Mouse (Mus musculus): ENCODE results near the gene Slc16a12. TPM values are rescaled to one million over a fixed set of nuclear protein-coding genes. Genes with fewer than 3 reads are reported as not detected.

Gene Slc16a12
- polyA plus RNA-seq (2014; fragmentation: Nextera tagmentation; extraction: Ambion mirVana) = 2.2 and 3.1 TPM in 2 replicates

DNA sequence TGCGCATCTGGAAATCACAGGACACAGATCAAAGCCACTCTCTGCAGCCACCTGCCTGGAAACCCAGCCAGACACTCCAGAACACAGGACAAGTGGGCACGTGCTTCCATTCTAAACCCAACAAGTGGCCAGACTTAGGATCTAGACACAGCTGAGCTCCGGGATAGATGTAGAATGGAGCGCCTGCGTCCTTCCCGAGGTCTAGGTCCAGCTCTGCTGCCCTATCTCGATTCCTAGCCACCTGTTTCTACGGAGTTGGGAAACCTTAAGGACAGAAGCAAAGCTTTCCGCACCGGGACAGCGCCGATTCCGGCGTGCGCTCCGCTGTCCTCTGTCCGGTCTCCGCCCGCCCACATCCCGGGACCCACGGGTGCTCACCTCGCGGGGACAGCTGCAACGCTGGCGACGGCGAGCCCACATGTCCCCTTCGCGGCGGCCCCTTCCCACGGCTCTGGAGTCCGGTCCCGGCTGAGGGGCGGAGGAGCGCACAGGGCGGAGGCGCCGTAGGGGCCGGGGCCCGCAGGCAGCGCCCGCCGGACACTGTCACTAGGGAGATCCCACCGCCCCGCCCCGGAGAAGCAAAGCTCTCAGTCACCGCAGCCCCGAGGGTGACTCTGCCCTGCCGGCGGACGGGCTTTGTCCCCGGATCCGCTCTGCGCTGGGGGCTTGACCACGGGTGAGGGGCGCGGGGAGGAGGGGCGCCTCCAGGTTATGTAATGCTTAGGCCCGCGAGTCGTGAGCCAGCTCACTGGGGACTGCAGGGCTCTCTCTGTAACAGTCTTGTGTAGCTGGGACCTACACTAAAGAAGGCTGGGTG lies at the start of gene Slc16a12:
TSS of gene Slc16a12 (minus strand) at position 602 of the 817 bp plus-strand sequence.
- Histone ChIP-seq H3K27me3 (ENCODE audit: control insufficient read depth, insufficient read depth, low read length) (peaks cover 6% of the 10 kb centered on the region), H3K27ac (ENCODE audit: low read depth, low read length) (no peak within 1 kb of the TSS), H3K4me3 (ENCODE audit: low read depth, low read length) (peak within 1 kb of the TSS; percentile 43), H3K4me1 (replicated peaks; ENCODE audit: control insufficient read depth, insufficient read depth, low read length) (peaks cover 3% of the 10 kb centered on the region; the same call in 1 of the 2 replicates), H3K9ac (ENCODE audit: low read depth, low read length) (peak within 1 kb of the TSS; percentile 36), H3K4me2 (replicated peaks; ENCODE audit: low read depth, low read length) (peak within 1 kb of the TSS; percentile 89), H3K9me3 (ENCODE audit: control insufficient read depth, low read length) (no peaks in the 10 kb centered on the region), H3K36me3 (ENCODE audit: control insufficient read depth, insufficient read depth, low read length) (no peaks in the 10 kb centered on the region)
- under 1% methylated on average over 50 of the region's 61 CpGs for WGBS
- DNase-seq (ENCODE audit: low spot score) = peak; percentile 62
- peak; percentile 86 for ATAC-seq (ENCODE audit: low FRiP score)

DNA sequence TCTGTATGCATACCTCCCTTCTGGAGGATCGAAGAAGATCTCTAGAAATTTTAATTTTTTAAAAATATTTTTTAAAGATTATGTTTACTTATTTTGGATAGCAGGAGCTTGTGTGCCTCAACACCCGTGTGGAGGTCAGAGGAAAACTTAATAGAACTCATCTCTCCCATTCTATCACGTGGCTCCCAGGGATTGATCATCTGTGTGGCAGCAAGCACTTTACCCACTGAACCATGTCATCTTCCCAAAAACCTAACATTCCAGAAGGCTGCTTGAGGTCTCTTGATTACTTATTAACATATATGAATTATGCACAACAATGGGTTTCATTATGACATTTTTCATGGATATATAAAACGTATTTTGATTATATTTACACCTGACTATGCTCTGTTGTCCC lies 49.3 kb upstream of the Slc16a12 start:
- Histone ChIP-seq H3K4me1 (replicated peaks; ENCODE audit: control insufficient read depth, insufficient read depth, low read length) (no peaks in the 10 kb centered on the region), H3K27ac (ENCODE audit: low read depth, low read length) (no peak overlapping the region), H3K9me3 (ENCODE audit: control insufficient read depth, low read length) (no peaks in the 10 kb centered on the region), H3K4me3 (ENCODE audit: low read depth, low read length) (no peak overlapping the region), H3K9ac (ENCODE audit: low read depth, low read length) (no peak overlapping the region), H3K36me3 (ENCODE audit: control insufficient read depth, insufficient read depth, low read length) (no peaks in the 10 kb centered on the region), H3K27me3 (ENCODE audit: control insufficient read depth, insufficient read depth, low read length) (no peaks in the 10 kb centered on the region), H3K4me2 (replicated peaks; ENCODE audit: low read depth, low read length) (no peak overlapping the region)
- DNase-seq (ENCODE audit: low spot score) (no peak), ATAC-seq (ENCODE audit: low FRiP score) (no peak)
- 84% methylated on average over 4 of the region's 4 CpGs for WGBS

DNA sequence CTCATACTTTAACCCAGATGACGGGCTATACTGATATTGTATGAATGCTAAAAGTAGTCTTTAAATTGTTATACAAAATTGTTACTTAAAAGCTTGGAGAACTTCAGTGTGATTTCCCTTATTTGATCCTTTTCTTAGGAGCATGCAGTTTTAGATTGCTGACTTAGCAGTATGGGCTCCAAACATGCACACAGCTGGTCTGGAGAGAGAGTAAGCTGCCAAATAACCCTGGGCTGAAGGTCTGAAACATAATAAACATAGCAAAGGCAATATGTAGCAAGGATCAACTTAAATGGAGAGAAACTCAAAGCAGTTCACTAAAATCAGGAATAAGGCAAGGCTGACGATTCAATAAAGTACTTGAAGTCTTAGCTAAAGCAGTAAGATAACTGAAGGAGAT lies 35.4 kb upstream of the Slc16a12 start:
- DNase-seq (ENCODE audit: low spot score) = no peak
- Histone ChIP-seq H3K36me3 (ENCODE audit: control insufficient read depth, insufficient read depth, low read length) (no peaks in the 10 kb centered on the region), H3K9ac (ENCODE audit: low read depth, low read length) (no peak overlapping the region), H3K4me1 (replicated peaks; ENCODE audit: control insufficient read depth, insufficient read depth, low read length) (no peaks in the 10 kb centered on the region), H3K9me3 (ENCODE audit: control insufficient read depth, low read length) (no peaks in the 10 kb centered on the region), H3K4me2 (replicated peaks; ENCODE audit: low read depth, low read length) (no peak overlapping the region), H3K27me3 (ENCODE audit: control insufficient read depth, insufficient read depth, low read length) (no peaks in the 10 kb centered on the region), H3K27ac (ENCODE audit: low read depth, low read length) (no peak overlapping the region), H3K4me3 (ENCODE audit: low read depth, low read length) (no peak overlapping the region)
- ATAC-seq (ENCODE audit: low FRiP score) = no peak
- 83% methylated on average over 2 of the region's 2 CpGs for WGBS

DNA sequence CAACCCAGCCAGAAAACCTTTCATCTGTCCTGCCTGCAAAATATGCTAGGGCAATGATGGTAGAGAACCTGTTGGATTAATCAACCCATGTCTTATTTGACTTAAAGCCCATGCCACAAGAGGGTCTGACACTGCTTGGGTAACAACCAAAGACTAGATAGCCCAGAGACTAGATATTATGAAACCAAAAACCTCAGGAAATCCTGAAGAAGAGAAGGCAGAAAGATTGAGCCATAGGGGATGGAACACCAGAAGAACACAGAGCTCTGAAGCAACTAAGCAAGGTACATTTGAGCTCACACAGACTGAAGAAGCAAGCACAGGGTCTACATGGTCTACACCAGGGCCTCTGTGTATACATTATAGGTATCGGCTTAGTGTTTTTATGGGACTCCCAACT lies 31.9 kb upstream of the Slc16a12 start:
- ATAC-seq (ENCODE audit: low FRiP score) = no peak
- H3K36me3 ChIP-seq (ENCODE audit: control insufficient read depth, insufficient read depth, low read length) = no peaks in the 10 kb centered on the region
- no peaks in the 10 kb centered on the region for H3K9me3 ChIP-seq (ENCODE audit: control insufficient read depth, low read length)
- no peak overlapping the region for H3K9ac ChIP-seq (ENCODE audit: low read depth, low read length)
- no peaks in the 10 kb centered on the region for H3K4me1 ChIP-seq (replicated peaks; ENCODE audit: control insufficient read depth, insufficient read depth, low read length)
- WGBS = 95% methylated on average over 1 of the region's 1 CpGs
- no peak overlapping the region for H3K4me3 ChIP-seq (ENCODE audit: low read depth, low read length)
- H3K4me2 ChIP-seq (replicated peaks; ENCODE audit: low read depth, low read length) = no peak overlapping the region
- H3K27ac ChIP-seq (ENCODE audit: low read depth, low read length) = no peak overlapping the region
- H3K27me3 ChIP-seq (ENCODE audit: control insufficient read depth, insufficient read depth, low read length) = no peaks in the 10 kb centered on the region
- DNase-seq (ENCODE audit: low spot score) = no peak

DNA sequence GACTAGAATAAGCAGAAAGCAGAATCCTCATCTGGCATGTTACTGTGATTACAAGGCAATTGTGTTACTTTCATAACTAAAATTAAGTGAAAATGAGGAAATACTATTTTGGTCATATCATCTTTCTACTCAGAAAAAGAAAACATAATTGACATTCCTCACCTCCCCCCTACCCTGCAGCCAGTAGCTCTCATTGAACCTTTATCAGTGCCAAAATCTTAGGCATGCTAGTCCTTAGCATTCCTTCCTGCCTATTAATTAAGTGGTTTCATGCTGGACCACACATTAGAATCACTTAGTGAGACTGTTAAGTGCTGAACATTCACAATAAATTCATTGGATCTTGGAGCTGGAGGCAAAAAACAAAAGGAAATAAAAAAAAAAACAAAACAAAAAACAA lies 31.0 kb upstream of the Slc16a12 start:
- Histone ChIP-seq H3K4me2 (replicated peaks; ENCODE audit: low read depth, low read length) (no peak overlapping the region), H3K27me3 (ENCODE audit: control insufficient read depth, insufficient read depth, low read length) (no peaks in the 10 kb centered on the region), H3K36me3 (ENCODE audit: control insufficient read depth, insufficient read depth, low read length) (no peaks in the 10 kb centered on the region), H3K4me1 (replicated peaks; ENCODE audit: control insufficient read depth, insufficient read depth, low read length) (no peaks in the 10 kb centered on the region), H3K9ac (ENCODE audit: low read depth, low read length) (no peak overlapping the region), H3K27ac (ENCODE audit: low read depth, low read length) (no peak overlapping the region), H3K4me3 (ENCODE audit: low read depth, low read length) (no peak overlapping the region), H3K9me3 (ENCODE audit: control insufficient read depth, low read length) (no peaks in the 10 kb centered on the region)
- ATAC-seq (ENCODE audit: low FRiP score) = no peak
- no peak for DNase-seq (ENCODE audit: low spot score)

DNA sequence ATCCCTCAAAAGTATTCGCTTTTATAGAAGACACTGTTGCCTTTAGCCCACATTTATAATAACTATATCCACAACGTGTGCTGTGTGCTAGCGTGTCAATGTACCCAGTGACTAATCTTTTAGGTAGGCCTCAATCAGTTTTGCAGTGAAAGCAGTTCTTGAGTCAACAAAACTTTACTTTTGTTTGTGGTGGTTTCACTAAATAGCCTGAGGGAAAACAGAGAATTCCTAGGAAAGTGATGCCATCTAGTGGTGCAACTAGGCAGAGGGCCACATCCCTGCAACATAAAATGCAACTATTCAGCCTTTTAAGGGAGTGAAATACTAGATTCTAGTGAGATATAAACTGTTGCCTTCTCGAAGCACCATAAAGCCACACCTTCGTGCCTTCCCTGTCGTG lies 25.7 kb upstream of the Slc16a12 start:
- no peak overlapping the region for H3K9ac ChIP-seq (ENCODE audit: low read depth, low read length)
- no peaks in the 10 kb centered on the region for H3K4me1 ChIP-seq (replicated peaks; ENCODE audit: control insufficient read depth, insufficient read depth, low read length)
- no peak overlapping the region for H3K4me3 ChIP-seq (ENCODE audit: low read depth, low read length)
- H3K9me3 ChIP-seq (ENCODE audit: control insufficient read depth, low read length) = no peaks in the 10 kb centered on the region
- no peak overlapping the region for H3K27ac ChIP-seq (ENCODE audit: low read depth, low read length)
- no peaks in the 10 kb centered on the region for H3K27me3 ChIP-seq (ENCODE audit: control insufficient read depth, insufficient read depth, low read length)
- 34% methylated on average over 6 of the region's 6 CpGs for WGBS
- no peak overlapping the region for H3K4me2 ChIP-seq (replicated peaks; ENCODE audit: low read depth, low read length)
- ATAC-seq (ENCODE audit: low FRiP score) (no peak), DNase-seq (ENCODE audit: low spot score) (peak; percentile 64)
- H3K36me3 ChIP-seq (ENCODE audit: control insufficient read depth, insufficient read depth, low read length) = no peaks in the 10 kb centered on the region

DNA sequence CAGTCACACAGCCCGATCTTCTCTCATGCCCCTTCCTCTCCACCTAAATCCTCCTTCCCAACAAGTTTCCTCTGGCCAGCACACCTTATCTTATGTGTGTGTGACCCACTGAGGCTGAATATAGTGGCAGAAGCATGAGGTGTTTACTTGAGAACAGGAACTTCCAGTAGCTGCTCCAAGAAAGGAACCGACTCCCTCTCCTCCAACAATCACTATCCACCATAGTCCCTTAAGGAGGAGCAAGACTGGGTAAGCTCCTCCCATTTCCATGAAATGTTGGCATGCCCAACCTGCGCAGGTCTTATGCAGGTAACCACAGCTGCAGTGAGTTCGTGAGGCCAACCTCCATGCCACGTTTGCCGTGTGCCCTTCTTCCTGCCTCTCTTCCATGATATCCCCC lies 23.7 kb upstream of the Slc16a12 start:
- Histone ChIP-seq H3K4me3 (ENCODE audit: low read depth, low read length) (no peak overlapping the region), H3K4me2 (replicated peaks; ENCODE audit: low read depth, low read length) (no peak overlapping the region), H3K36me3 (ENCODE audit: control insufficient read depth, insufficient read depth, low read length) (no peaks in the 10 kb centered on the region), H3K27me3 (ENCODE audit: control insufficient read depth, insufficient read depth, low read length) (no peaks in the 10 kb centered on the region), H3K9me3 (ENCODE audit: control insufficient read depth, low read length) (no peaks in the 10 kb centered on the region), H3K4me1 (replicated peaks; ENCODE audit: control insufficient read depth, insufficient read depth, low read length) (no peaks in the 10 kb centered on the region), H3K9ac (ENCODE audit: low read depth, low read length) (no peak overlapping the region), H3K27ac (ENCODE audit: low read depth, low read length) (no peak overlapping the region)
- DNase-seq (ENCODE audit: low spot score) = no peak
- WGBS = 86% methylated on average over 6 of the region's 6 CpGs
- no peak for ATAC-seq (ENCODE audit: low FRiP score)

DNA sequence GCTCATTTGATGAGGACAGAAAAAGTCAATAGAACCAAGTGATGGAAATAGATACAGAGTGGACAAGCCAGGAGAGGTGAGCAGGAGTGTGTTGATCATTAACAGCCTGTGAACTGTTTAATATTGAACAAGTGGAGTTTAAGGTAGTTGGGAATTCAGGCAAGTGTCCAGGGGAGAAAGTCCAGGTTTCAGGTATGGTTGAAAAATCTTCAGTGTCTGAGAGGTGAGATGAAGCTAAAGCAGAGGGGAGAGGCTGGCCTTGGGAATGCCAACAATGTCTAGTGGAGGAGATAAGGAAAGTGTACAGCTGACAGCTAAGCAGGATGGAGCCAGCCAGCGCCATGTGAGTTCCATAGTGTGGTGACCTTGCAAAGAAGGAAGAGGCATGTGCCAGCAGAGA lies 11.7 kb upstream of the Slc16a12 start:
- no peak overlapping the region for H3K9ac ChIP-seq (ENCODE audit: low read depth, low read length)
- ATAC-seq (ENCODE audit: low FRiP score) = no peak
- H3K4me3 ChIP-seq (ENCODE audit: low read depth, low read length) = no peak overlapping the region
- no peak for DNase-seq (ENCODE audit: low spot score)
- H3K27ac ChIP-seq (ENCODE audit: low read depth, low read length) = no peak overlapping the region
- H3K27me3 ChIP-seq (ENCODE audit: control insufficient read depth, insufficient read depth, low read length) = no peaks in the 10 kb centered on the region
- no peak overlapping the region for H3K4me2 ChIP-seq (replicated peaks; ENCODE audit: low read depth, low read length)
- no peaks in the 10 kb centered on the region for H3K4me1 ChIP-seq (replicated peaks; ENCODE audit: control insufficient read depth, insufficient read depth, low read length)
- no peaks in the 10 kb centered on the region for H3K36me3 ChIP-seq (ENCODE audit: control insufficient read depth, insufficient read depth, low read length)
- 71% methylated on average over 1 of the region's 1 CpGs for WGBS
- no peaks in the 10 kb centered on the region for H3K9me3 ChIP-seq (ENCODE audit: control insufficient read depth, low read length)

DNA sequence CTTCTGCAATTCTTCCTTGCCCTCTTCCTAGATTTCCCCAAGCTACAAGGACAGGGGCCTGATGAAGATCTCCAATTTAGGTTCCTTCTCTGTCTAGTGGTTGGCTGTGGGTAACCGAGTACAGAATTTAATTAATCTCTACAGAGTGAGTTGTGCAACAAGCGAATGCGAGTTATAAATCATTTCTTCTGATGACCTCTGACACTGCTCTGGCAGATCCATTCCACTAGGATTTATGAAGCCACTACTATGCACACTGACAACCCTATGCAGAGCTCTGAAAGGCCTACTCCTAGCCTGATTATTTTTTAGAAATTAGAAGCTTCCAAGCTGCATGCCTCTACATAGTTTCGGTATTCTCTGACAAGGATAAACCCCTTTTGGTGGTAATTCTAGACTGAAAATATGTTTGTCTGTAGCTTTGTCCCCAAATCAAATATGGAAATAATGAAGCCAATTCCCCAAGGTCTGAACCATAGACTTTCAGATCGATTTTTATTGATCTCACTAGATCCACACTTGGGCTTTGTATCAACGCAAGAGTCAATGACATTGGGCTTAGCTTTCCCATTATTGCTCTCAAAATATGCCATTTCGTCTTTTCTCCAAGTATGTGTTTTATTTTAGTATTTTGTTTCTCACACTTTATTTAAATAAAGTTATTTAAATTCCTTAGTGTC lies 9.6 kb upstream of the Slc16a12 start:
- Histone ChIP-seq H3K9ac (ENCODE audit: low read depth, low read length) (no peak overlapping the region), H3K4me1 (replicated peaks; ENCODE audit: control insufficient read depth, insufficient read depth, low read length) (no peaks in the 10 kb centered on the region), H3K27ac (ENCODE audit: low read depth, low read length) (no peak overlapping the region), H3K27me3 (ENCODE audit: control insufficient read depth, insufficient read depth, low read length) (no peaks in the 10 kb centered on the region), H3K9me3 (ENCODE audit: control insufficient read depth, low read length) (no peaks in the 10 kb centered on the region), H3K4me2 (replicated peaks; ENCODE audit: low read depth, low read length) (no peak overlapping the region), H3K4me3 (ENCODE audit: low read depth, low read length) (no peak overlapping the region), H3K36me3 (ENCODE audit: control insufficient read depth, insufficient read depth, low read length) (no peaks in the 10 kb centered on the region)
- WGBS = 89% methylated on average over 7 of the region's 7 CpGs
- ATAC-seq (ENCODE audit: low FRiP score) = no peak
- DNase-seq (ENCODE audit: low spot score) = no peak

All from hindbrain, embryonic 11.5 days (tissue).